In the genomic region with DNA sequence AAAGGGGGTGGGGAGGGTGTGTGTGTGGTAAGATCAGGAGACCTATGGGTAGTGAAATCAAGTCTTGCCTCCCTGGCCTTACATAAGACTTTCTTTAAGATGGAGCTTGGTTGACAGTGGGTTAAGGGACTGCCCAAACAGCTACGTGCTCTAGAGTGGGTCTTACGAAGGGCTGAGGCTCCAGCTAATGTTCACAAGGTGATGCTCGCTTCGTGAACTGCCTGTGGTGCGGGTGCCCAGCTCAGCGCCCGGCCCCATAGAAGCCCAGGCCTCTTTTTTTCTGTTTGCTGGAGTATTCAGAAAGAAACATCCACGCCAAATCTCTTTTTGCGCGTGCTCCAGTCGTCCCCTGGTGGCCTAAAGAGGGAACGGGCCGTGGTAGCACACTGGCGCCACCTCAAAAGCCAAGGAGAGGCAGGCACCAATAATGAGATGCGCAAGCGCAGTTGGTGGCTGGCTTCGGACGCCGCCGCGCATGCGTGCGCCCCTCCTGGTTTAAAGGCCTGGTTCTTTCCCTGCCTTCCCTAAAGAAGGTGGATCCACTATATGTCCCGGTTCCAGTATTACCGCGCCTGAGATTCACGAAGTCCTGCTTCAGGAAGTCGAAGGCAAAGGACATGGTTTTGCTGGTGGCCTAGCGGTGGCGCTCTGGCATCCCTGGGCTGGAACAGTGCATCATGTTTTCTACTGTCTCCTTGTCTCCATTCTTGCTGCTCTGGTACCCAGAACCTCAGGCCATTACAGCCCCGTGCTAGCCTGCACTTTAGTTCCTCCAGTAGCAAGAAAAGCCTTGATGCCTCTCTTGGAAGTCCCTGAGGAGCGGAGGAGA, we compare ENCODE assay signal across 8 mouse cellular contexts. TPM values are rescaled to one million over a fixed set of nuclear protein-coding genes. Genes with fewer than 3 reads are reported as not detected.
A peak's percentile ranks its signal among the peaks of the same experiment; 100 is the strongest.
DNase-seq lines count a peak whose midpoint lies in the region; ATAC-seq and TF ChIP-seq lines count a peak whose summit lies in the region.

No protein-coding gene starts in this region.

- whole genome bisulfite sequencing in forebrain, embryonic 14.5 days, result 9% methylated on average over 32 of the region's 32 CpGs
- 10% methylated on average over 32 of the region's 32 CpGs for WGBS in large intestine, adult 2 months
- 6% methylated on average over 32 of the region's 32 CpGs for WGBS in liver, embryonic 16.5 days (ENCODE audit: insufficient replicate concordance)
- 11% methylated on average over 32 of the region's 32 CpGs for WGBS in neural tube, embryonic 13.5 days

- no peak overlapping the region for H3K27ac ChIP-seq in CH12.LX (ENCODE audit: insufficient read depth, low read depth)
- H3K27ac ChIP-seq in forebrain, embryonic 14.5 days (ENCODE audit: low read depth, low read length), result peak overlapping the region; percentile 49
- peak overlapping the region; percentile 74 for H3K27ac ChIP-seq in liver, embryonic 16.5 days (ENCODE audit: low read length)
- peak overlapping the region; percentile 80 for H3K27ac ChIP-seq in neural tube, embryonic 13.5 days (replicated peaks)

- H3K79me2 ChIP-seq in CH12.LX (replicated peaks; ENCODE audit: control insufficient read depth, extremely low read depth, insufficient read depth, poor library complexity, severe bottlenecking), result no peaks in the 10 kb centered on the region

- no peak overlapping the region for H3K4me3 ChIP-seq in CH12.LX (replicated peaks in 1 of 3; ENCODE audit: low read depth in 2 of 3, low read length in 2 of 3, poor library complexity in 1 of 3)
- H3K4me3 ChIP-seq in forebrain, embryonic 14.5 days (ENCODE audit: low read depth, low read length), result no peak overlapping the region
- peak overlapping the region; percentile 26; the same call in 1 of the 2 replicates for H3K4me3 ChIP-seq in liver, embryonic 16.5 days (ENCODE audit: low read depth, low read length)
- H3K4me3 ChIP-seq in neural tube, embryonic 13.5 days, result peak overlapping the region; percentile 17; the same call in 1 of the 2 replicates

- dilution Hi-C loops in CH12.LX (cut with MboI; ENCODE audit: extremely low pct_ligation_motif_present, extremely low pct_unique_long_range_greater_than_20kb, low sequenced_read_pairs), result no loop called here

- H3K4me2 ChIP-seq in CH12.LX (ENCODE audit: insufficient read depth, low read depth, poor library complexity, severe bottlenecking), result no peak overlapping the region
- peak overlapping the region; percentile 41 for H3K4me2 ChIP-seq in forebrain, embryonic 14.5 days (ENCODE audit: low read length)
- peak overlapping the region; percentile 53 for H3K4me2 ChIP-seq in liver, embryonic 16.5 days (ENCODE audit: low read depth, low read length)
- peak overlapping the region; percentile 51 for H3K4me2 ChIP-seq in neural tube, embryonic 13.5 days

- TF ChIP-seq EP300 in CH12.LX (IDR thresholded peaks at IDR 0.05; ENCODE audit: low read length), result no peak

- no peak for DNase-seq in CH12.LX (ENCODE audit: extremely low read depth)
- DNase-seq in cerebellum, adult 11-12 months, result peak; percentile 95
- peak; percentile 97 for DNase-seq in forebrain, embryonic 14.5 days (ENCODE audit: low spot score)
- DNase-seq in heart, postnatal 14 days, result peak; percentile 87 to 91
- DNase-seq in large intestine, adult 2 months (ENCODE audit: low read depth, low spot score), result peak; percentile 64
- peak; percentile 91 for DNase-seq in telencephalon, adult 2 months (ENCODE audit: low read depth, low spot score)

- no peaks in the 10 kb centered on the region for H3K27me3 ChIP-seq in CH12.LX (replicated peaks)
- no peaks in the 10 kb centered on the region for H3K27me3 ChIP-seq in forebrain, embryonic 14.5 days (replicated peaks; ENCODE audit: control insufficient read depth, insufficient read depth, low read length)
- no peaks in the 10 kb centered on the region for H3K27me3 ChIP-seq in liver, embryonic 16.5 days (ENCODE audit: control insufficient read depth, insufficient read depth, low read depth, low read length)
- H3K27me3 ChIP-seq in neural tube, embryonic 13.5 days, result no peaks in the 10 kb centered on the region

- in situ Hi-C loops in CH12.LX (cut with MboI; ENCODE audit: low pct_ligation_motif_present, low pct_unique_long_range_greater_than_20kb, low sequenced_read_pairs), result loop anchor here (25.0 kb wide), 1 partner anchor 781 kb away; the partner anchor contains the start of genes Mcm2 and Podxl2

- TF ChIP-seq CTCF in CH12.LX (conservative IDR thresholded peaks at IDR 0.05 in 1 of 2, IDR thresholded peaks at IDR 0.05 in 1 of 2; ENCODE audit: low read depth in 2 of 2, low read length in 2 of 2), result peak in 1 of 2 experiments; percentile 58; a peak in 2 of 4 replicates

- TF ChIP-seq RAD21 in CH12.LX (IDR thresholded peaks at IDR 0.05; ENCODE audit: low read depth, low read length), result no peak; the same call in 1 of the 2 replicates

- H3K4me1 ChIP-seq in CH12.LX (ENCODE audit: control insufficient read depth in 1 of 2, insufficient read depth in 2 of 2), result no peaks in the 10 kb centered on the region
- H3K4me1 ChIP-seq in forebrain, embryonic 14.5 days (ENCODE audit: control insufficient read depth, insufficient read depth, low read length), result peaks cover 5% of the 10 kb centered on the region; the same call in 1 of the 2 replicates
- peaks cover 35% of the 10 kb centered on the region for H3K4me1 ChIP-seq in liver, embryonic 16.5 days (ENCODE audit: control insufficient read depth, low read depth, low read length)
- peaks cover 14% of the 10 kb centered on the region for H3K4me1 ChIP-seq in neural tube, embryonic 13.5 days (replicated peaks)

- peak; percentile 19; the same call in 1 of the 2 replicates for TF ChIP-seq POLR2A in CH12.LX (IDR thresholded peaks at IDR 0.05; ENCODE audit: low read depth, low read length)

- ATAC-seq in forebrain, embryonic 14.5 days, result peak; percentile 96
- ATAC-seq in liver, embryonic 16.5 days (ENCODE audit: low read depth), result peak; percentile 78
- peak; percentile 83 for ATAC-seq in neural tube, embryonic 13.5 days (ENCODE audit: low read depth)

- peaks cover 37 to 64% of the 10 kb centered on the region in 2 experiments for H3K36me3 ChIP-seq in CH12.LX (replicated peaks in 1 of 2; ENCODE audit: control insufficient read depth in 1 of 2, insufficient read depth in 1 of 2, low read length in 1 of 2)
- peaks cover 38% of the 10 kb centered on the region for H3K36me3 ChIP-seq in forebrain, embryonic 14.5 days (ENCODE audit: control insufficient read depth, insufficient read depth, low read length)
- peaks cover 30% of the 10 kb centered on the region for H3K36me3 ChIP-seq in liver, embryonic 16.5 days (ENCODE audit: control insufficient read depth, insufficient read depth)
- H3K36me3 ChIP-seq in neural tube, embryonic 13.5 days, result peaks cover 40% of the 10 kb centered on the region

- intact Hi-C loops in heart, postnatal 14 days (cut with DNase I), result no loop called here

- no peaks in the 10 kb centered on the region for H3K9me3 ChIP-seq in CH12.LX (replicated peaks; ENCODE audit: low read length)
- no peaks in the 10 kb centered on the region for H3K9me3 ChIP-seq in forebrain, embryonic 14.5 days (replicated peaks; ENCODE audit: control insufficient read depth, low read length)
- no peaks in the 10 kb centered on the region for H3K9me3 ChIP-seq in liver, embryonic 16.5 days (replicated peaks; ENCODE audit: control insufficient read depth, low read length)
- no peaks in the 10 kb centered on the region for H3K9me3 ChIP-seq in neural tube, embryonic 13.5 days

- no peak overlapping the region for H3K9ac ChIP-seq in CH12.LX (ENCODE audit: insufficient read depth, low read depth)
- peak overlapping the region; percentile 62 for H3K9ac ChIP-seq in forebrain, embryonic 14.5 days (ENCODE audit: low read length)
- peak overlapping the region; percentile 44 for H3K9ac ChIP-seq in liver, embryonic 16.5 days (ENCODE audit: low read depth, low read length)
- peak overlapping the region; percentile 73 for H3K9ac ChIP-seq in neural tube, embryonic 13.5 days

TF ChIP-seq in CH12.LX, 34 proteins besides CTCF, POLR2A, EP300 and RAD21:
- TF ChIP-seq MAX (IDR thresholded peaks at IDR 0.05; ENCODE audit: low read length) (no peak), JUN (IDR thresholded peaks at IDR 0.05; ENCODE audit: insufficient read depth, low read depth, low read length) (no peak), MAFK (IDR thresholded peaks at IDR 0.05; ENCODE audit: insufficient replicate concordance, low read length) (no peak), CHD1 (IDR thresholded peaks at IDR 0.05; ENCODE audit: low read depth, low read length) (no peak), UBTF (IDR thresholded peaks at IDR 0.05; ENCODE audit: low read depth, low read length) (no peak), HCFC1 (IDR thresholded peaks at IDR 0.05; ENCODE audit: low read depth, low read length) (no peak), BHLHE40 (IDR thresholded peaks at IDR 0.05; ENCODE audit: low read depth, low read length) (no peak), KAT2A (IDR thresholded peaks at IDR 0.05; ENCODE audit: insufficient replicate concordance, low read length) (no peak), SMC3 (IDR thresholded peaks at IDR 0.05; ENCODE audit: low read depth, low read length) (no peak), ELF1 (IDR thresholded peaks at IDR 0.05; ENCODE audit: low read depth, low read length) (no peak), TBP (conservative IDR thresholded peaks at IDR 0.05; ENCODE audit: low read depth, low read length) (no peak), RCOR1 (conservative IDR thresholded peaks at IDR 0.05; ENCODE audit: low read depth, low read length) (no peak), TCF12 (IDR thresholded peaks at IDR 0.05; ENCODE audit: low read depth, low read length) (no peak), ZMIZ1 (IDR thresholded peaks at IDR 0.05; ENCODE audit: low read depth, low read length) (no peak), ZKSCAN1 (IDR thresholded peaks at IDR 0.05; ENCODE audit: borderline replicate concordance, low read depth, low read length) (no peak), USF1 (IDR thresholded peaks at IDR 0.05; ENCODE audit: low read depth, low read length) (no peak), ZNF384 (IDR thresholded peaks at IDR 0.05; ENCODE audit: low read depth, low read length) (no peak), GABPA (IDR thresholded peaks at IDR 0.05; ENCODE audit: insufficient replicate concordance, low read depth, low read length) (no peak), E2F4 (IDR thresholded peaks at IDR 0.05; ENCODE audit: insufficient replicate concordance, low read depth, low read length) (no peak), MXI1 (IDR thresholded peaks at IDR 0.05; ENCODE audit: low read depth, low read length) (no peak)

RNA-seq across cellular contexts. Expression of gene Rpn1, which starts 21.7 kb away (rescaled TPM):
- total RNA-seq in CH12.LX (2012; rRNA removed) (260 and 327 TPM in 2 replicates), CH12.LX (2014; rRNA removed) (299 and 366 TPM in 2 replicates)
- 320 and 339 TPM in 2 replicates for polyA plus RNA-seq in CH12.LX (2012; ENCODE audit: insufficient read length, low read depth)
- polyA plus RNA-seq in forebrain, embryonic 14.5 days (2014; fragmentation: Nextera tagmentation; extraction: Ambion mirVana), result 279 and 283 TPM in 2 replicates
- total RNA-seq in heart, postnatal 14 days (2021), result 100 to 1,000 TPM in 1 of 2 experiments, 10 to 100 TPM in 1; 99.5 to 107 TPM
- polyA plus RNA-seq in large intestine, adult 2 months (2012; rRNA removed), result 282 and 305 TPM in 2 replicates
- 173 and 183 TPM in 2 replicates for polyA plus RNA-seq in liver, embryonic 16.5 days (2015; fragmentation: Nextera tagmentation; extraction: Ambion mirVana)
- 286 and 299 TPM in 2 replicates for polyA plus RNA-seq in neural tube, embryonic 13.5 days (2015; fragmentation: Nextera tagmentation; extraction: Ambion mirVana)

Comparison
In these comparisons a context has a peak if more than half of its experiments do, and no peak if none do; other contexts are left out.
1. H3K4me3 ChIP-seq: peak in liver, embryonic 16.5 days (single experiment) and neural tube, embryonic 13.5 days (single experiment); none in CH12.LX (0 of 3) and forebrain, embryonic 14.5 days (single experiment).
2. Peak in every context shown above with its lines, with median percentiles within 50 percentile points of each other: ATAC-seq.